Mouse (Mus musculus) adipocyte (in vitro differentiated cells): ENCODE measurements around the gene Zfp637.
"Not testable (repeated sequence)": the region's sequence is repeated elsewhere in the genome, so short reads cannot be mapped to it uniquely, and the experiment has no call there.

Source experiments
- DNase-seq: peaks from one replicate; pipeline ENCODE4 v3.0.0-alpha.2; 2016; ENCODE audit warnings: low spot score

Zfp637 gene

GRCm38 (mm10) chr6:117863751-117864150 lies 22.8 kb downstream of the Zfp637 start:
- no peak for DNase-seq

- DNase-seq, result no peak
Measured at GRCm38 (mm10) chr6:117868187-117868586, 27.2 kb downstream of the Zfp637 start.

- no peak for DNase-seq
Measured at GRCm38 (mm10) chr6:117871034-117871433, 30.1 kb downstream of the Zfp637 start.

- DNase-seq, result not testable (repeated sequence)
Measured at GRCm38 (mm10) chr6:117873450-117873849, 32.5 kb downstream of the Zfp637 start.

GRCm38 (mm10) chr6:117874621-117875281 lies 33.8 kb downstream of the Zfp637 start:
- peak; percentile 60 for DNase-seq

- DNase-seq, result peak; percentile 99
Measured at GRCm38 (mm10) chr6:117878700-117879407, 37.9 kb downstream of the Zfp637 start.

GRCm38 (mm10) chr6:117879408-117880115 lies 38.6 kb downstream of the Zfp637 start:
- DNase-seq, result peak; percentile 100

GRCm38 (mm10) chr6:117880394-117880838 lies 39.4 kb downstream of the Zfp637 start:
- DNase-seq, result peak; percentile 74

GRCm38 (mm10) chr6:117881229-117881628 lies 40.2 kb downstream of the Zfp637 start:
- DNase-seq, result no peak

- no peak for DNase-seq
Measured at GRCm38 (mm10) chr6:117881997-117882396, 41.0 kb downstream of the Zfp637 start.

- DNase-seq, result no peak
Measured at GRCm38 (mm10) chr6:117885943-117886342, 45.0 kb downstream of the Zfp637 start.

GRCm38 (mm10) chr6:117888032-117888431 lies 47.1 kb downstream of the Zfp637 start:
- no peak for DNase-seq

- DNase-seq, result no peak
Measured at GRCm38 (mm10) chr6:117888642-117889096, 47.7 kb downstream of the Zfp637 start.

- DNase-seq, result no peak
Measured at GRCm38 (mm10) chr6:117890257-117890656, 49.3 kb downstream of the Zfp637 start.

- no peak for DNase-seq
Measured at GRCm38 (mm10) chr6:117891369-117892160, 50.6 kb downstream of the Zfp637 start.

GRCm38 (mm10) chr6:117892386-117892785 lies 51.4 kb downstream of the Zfp637 start:
- no peak for DNase-seq

GRCm38 (mm10) chr6:117893435-117893834 lies 52.5 kb downstream of the Zfp637 start:
- no peak for DNase-seq
